Mouse (Mus musculus) spleen, adult 12 weeks (tissue): ENCODE results near the gene Hcn3.

Experiments used
- DNase-seq: peaks from one replicate; pipeline ENCODE4 v3.0.0; 2022; ENCODE audit warnings: low spot score

Hcn3 gene

DNA sequence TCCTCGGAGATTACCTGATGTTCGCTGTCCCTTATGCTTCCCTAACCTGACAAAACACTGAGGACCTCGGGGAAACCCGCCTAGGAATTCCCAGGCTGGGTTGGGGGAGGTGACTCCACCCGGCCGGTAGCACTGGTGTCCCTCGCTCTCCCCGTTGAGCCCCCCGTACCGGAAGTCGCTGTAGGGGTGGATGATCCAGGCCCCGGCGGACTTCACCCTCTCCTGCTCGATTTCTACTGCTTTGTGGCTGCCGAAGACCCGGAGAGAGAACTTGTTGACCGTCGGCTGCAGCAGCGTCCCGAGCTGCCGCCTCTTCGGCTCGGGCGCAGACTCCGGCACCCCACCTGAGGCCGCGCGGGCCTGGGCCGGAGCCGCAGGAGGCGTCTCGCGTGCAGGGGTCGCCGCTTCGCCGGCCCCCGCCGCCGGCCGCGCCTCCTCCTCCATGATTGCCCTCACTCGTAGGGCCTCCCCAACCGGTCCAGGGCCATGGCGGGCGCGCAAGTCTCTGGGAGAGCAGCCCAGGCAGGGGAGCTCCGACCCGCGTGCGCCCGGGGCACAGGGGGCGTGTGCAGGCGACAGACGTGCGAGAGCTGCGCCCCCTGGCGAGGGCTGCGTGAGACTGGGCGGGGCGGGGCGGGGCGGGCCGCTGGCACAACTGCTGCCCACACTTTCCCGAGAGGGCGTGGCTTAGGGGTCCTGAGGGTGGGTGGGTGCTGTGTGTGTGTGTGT, at the start of gene Hcn3:
Gene Hcn3, minus strand, starts transcription at position 581 of the 729 bp plus-strand sequence.
- peak; percentile 54 for DNase-seq

DNA sequence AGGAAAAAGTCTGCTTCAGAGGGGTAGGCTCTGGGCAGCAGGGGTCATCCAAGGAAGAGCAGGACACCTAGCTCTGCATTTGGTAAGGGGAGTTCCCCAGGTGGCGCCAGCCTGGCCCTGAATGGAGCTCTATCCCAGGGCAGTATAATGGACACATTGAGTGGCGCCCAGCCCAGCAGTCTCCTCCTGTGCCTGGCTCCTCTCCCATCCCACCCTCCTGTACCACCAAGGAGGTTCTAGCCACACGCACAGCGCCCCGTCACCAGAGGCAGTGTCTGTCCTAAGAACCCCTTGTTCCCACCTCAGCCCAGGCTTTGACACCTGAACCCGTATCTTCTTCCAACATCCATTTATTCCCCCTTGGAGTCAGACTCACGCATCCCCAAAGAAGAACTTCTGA, 49.7 kb upstream of the Hcn3 start:
- DNase-seq: no peak

- no peak for DNase-seq
These were observed 48.7 kb upstream of the Hcn3 start for GRCm38 (mm10) chr3:89208736-89209135.

GRCm38 (mm10) chr3:89208075-89208657, 48.2 kb upstream of the Hcn3 start:
- no peak for DNase-seq

DNA sequence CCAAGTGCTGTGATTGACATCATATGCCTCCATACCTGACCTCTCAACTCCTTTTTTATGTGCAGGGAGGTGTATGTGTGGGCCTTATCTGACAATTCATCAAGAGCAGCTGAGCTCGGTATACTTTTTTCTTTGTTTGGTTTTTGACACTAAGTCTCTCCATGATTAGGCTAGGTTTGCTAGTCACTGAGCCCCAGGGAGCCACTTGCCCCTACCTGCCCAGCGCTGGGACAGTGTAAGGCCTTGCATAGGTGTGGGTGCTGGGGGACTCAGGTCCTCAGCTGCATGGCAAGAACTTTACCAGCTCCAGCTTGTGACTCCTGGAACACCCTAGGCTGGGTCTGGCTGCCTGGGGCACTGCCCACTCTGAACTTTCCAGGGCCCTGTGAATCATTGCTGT, 46.7 kb upstream of the Hcn3 start:
- no peak for DNase-seq

- DNase-seq: no peak
These were observed 46.1 kb upstream of the Hcn3 start for GRCm38 (mm10) chr3:89206079-89206478.

- no peak for DNase-seq
These were observed 43.1 kb upstream of the Hcn3 start for GRCm38 (mm10) chr3:89203142-89203514.

- peak; percentile 71 for DNase-seq
These were observed 42.5 kb upstream of the Hcn3 start, which contains the start of gene Gba for GRCm38 (mm10) chr3:89202253-89203141. Gba (plus strand) TSS chr3:89202928.

- no peak for DNase-seq
These were observed 39.8 kb upstream of the Hcn3 start for GRCm38 (mm10) chr3:89199839-89200238.

GRCm38 (mm10) chr3:89195979-89196877, 36.2 kb upstream of the Hcn3 start:
- DNase-seq: peak; percentile 71

GRCm38 (mm10) chr3:89193853-89194252, 33.9 kb upstream of the Hcn3 start:
- DNase-seq: no peak

- DNase-seq: no peak
These were observed 33.4 kb upstream of the Hcn3 start for GRCm38 (mm10) chr3:89193351-89193750.

DNA sequence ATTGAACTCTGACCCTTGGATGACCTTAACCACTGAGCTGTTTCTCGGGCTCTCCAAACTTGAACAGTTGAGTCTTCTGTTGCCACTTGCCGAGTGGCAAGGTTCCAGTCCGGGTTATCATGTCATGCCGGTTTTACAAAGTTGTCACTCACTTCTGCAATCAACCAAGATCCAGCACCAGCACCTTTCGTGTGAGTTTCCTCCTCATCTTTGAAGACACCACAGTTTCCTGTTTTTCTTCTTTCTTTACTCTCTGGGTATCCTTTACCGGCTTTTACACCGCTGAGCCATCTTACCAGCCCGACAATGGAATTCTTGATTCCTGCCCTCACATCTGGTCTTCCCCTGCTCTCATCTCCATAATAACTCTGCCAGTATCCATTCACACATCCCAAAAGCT, 30.4 kb upstream of the Hcn3 start:
- no peak for DNase-seq

- DNase-seq: no peak
These were observed 28.5 kb upstream of the Hcn3 start for GRCm38 (mm10) chr3:89188478-89188875.

GRCm38 (mm10) chr3:89187690-89188477, 27.9 kb upstream of the Hcn3 start:
- DNase-seq: no peak

DNA sequence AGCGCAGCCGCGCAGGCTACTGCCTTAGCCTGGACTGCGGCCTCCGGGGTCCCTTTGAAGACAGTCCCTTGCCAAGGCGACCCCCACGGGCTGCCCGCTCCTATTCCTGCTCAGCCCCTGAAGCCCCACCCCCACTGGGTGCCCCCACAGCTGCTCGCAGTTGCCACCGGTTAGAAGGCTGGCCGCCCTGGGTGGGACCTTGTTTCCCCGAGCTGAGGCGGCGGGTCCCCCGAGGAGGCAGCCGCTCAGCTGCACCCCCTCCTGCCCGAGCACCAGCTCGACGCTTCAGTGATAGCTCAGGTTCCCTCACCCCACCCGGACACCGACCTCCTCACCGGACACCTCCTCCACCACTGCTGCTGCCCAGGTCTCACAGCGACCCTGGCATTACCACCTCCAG, 27.2 kb upstream of the Hcn3 start:
- DNase-seq: no peak

DNA sequence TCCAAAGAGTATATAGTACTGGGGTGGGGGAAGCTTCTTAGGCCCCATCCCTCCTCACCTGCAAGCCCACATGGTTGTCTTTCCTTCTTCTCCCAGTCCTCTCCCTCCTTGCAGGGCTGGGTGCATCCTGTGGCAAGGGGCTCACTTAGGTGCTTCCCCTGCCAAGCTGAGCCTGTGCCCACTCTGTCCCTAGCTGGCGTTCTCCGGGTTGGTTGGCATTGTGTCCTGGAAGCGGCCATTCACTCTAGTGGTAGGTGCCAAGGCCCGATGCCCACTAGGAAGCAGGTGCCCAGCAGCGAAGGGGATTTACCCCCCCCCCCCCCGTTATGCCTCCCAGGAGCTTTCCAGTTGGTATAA, 23.9 kb upstream of the Hcn3 start:
- DNase-seq: no peak

DNA sequence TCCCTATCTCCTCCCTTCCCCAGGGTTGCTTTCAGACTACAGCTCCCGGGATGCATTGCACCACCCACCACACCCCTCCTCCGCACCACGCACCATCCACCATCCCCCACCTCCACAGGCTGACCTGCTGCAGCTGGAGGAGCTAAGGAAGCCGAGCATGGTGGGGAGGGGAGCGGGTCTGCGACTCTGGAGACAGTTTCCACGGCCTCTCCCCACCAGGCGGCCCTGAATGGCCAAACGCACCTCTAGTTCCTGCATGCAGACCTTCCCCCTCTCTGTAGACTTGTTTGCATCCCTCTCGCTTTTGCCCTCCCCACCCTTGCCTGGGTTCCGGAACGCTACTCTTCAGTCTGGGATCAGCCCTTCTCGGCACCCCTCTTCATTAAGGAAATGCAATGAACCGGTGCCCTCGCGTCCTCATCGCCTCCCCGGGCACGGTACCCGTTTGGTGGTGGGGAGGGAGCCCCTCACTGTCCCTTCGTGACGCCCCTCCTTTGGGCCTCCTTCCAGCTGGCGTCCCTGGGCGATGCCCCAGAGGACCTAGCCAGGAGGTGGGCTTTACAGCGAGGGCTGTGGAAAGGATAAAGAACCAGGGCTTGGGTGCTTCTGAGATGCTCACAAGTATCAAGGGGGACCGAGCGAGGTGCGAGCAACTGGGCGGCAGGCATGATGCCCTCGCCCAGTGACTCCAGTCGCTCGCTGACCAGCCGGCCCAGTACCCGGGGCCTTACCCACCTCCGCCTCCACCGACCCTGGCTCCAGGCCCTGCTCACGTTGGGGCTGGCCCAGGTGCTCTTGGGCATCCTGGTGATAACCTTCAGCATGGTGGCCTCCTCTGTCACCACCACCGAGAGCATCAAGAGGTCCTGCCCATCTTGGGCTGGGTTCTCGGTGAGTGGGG, 23.3 kb upstream of the Hcn3 start, which contains the start of gene Fam189b:
Gene Fam189b, plus strand, starts transcription at position 86 of the 901 bp plus-strand sequence.
- no peak for DNase-seq

- DNase-seq: no peak
These were observed 22.6 kb upstream of the Hcn3 start for GRCm38 (mm10) chr3:89182531-89183057.
